Mouse (Mus musculus): ENCODE data around the gene Ldlrad2.

Gene Ldlrad2

DNA sequence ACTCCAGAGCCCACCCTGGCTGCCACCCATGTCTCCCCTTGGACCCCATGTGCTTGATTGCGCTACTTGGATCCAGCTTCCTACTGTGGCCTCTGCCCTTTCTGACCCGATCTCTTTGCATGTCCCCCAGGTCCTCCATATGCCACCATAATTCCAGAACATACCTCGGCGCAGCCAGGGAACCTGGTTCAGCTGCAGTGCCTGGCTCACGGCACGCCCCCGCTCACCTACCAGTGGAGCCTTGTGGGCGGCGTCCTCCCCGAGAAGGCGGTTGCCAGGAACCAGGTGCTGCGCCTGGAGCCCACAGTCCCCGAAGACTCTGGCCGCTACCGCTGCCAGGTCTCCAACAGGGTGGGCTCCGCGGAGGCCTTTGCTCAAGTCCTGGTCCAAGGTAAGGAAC is 20.9 kb downstream of the Ldlrad2 start:
- no peak for DNase-seq (ENCODE audit: low spot score in 2 of 2)

DNA sequence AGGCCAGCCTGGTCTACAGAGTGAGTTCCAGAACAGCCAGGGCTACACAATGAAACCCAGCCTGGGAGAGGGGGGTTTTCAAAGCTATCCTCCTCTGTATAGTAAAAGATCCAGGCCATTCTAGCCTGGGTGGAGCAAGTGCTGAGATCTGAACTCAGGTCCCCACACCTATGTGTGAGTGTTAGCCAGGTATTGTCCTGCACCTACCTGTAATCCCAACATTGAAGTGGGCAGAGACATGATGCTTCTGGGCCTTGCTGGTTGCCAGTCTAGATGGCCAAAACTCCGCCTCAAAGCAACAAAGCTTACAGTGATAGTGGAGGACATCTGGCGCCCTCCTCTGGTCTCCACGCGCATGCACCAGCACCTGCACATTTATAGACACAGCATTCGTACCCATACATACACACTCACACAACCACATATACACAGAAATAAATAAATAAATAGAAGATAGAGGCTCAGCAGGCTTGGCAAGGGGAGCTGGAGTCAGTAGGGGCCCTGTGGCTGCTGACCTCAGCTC is 28.3 kb downstream of the Ldlrad2 start:
- no peak for DNase-seq (ENCODE audit: low spot score in 2 of 2)

DNA sequence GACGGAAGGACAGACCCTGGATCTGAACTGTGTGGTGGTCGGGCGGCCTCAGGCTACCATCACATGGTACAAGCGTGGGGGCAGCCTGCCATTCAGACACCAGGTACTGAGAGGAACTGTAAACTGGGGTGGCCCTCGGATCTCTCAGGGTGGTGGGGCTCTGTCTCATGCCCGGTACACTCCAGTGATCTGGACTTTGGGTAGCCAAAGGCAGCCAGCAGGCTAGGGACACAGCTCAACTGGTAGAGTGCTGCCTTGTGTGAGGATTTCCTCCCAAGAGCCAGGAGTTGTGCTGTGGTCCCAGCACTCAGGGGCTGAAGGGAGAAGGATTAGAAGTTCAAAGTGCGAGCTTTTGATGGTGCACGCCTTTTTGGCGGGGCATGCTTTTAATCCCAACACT is 28.8 kb downstream of the Ldlrad2 start:
- DNase-seq (ENCODE audit: low spot score in 2 of 2): no peak

GRCm38 (mm10) chr4:137542968-137543367 is 31.4 kb downstream of the Ldlrad2 start:
- no peak for DNase-seq (ENCODE audit: low spot score in 2 of 2)

GRCm38 (mm10) chr4:137540356-137540755 is 34.0 kb downstream of the Ldlrad2 start:
- DNase-seq (ENCODE audit: low spot score in 2 of 2): peak in 1 of 2 experiments; percentile 40

GRCm38 (mm10) chr4:137527872-137528271 is 46.5 kb downstream of the Ldlrad2 start:
- peak; percentile 33 to 73 for DNase-seq (ENCODE audit: low spot score in 2 of 2)

GRCm38 (mm10) chr4:137527368-137527767 is 47.0 kb downstream of the Ldlrad2 start:
- peak; percentile 46 to 63 for DNase-seq (ENCODE audit: low spot score in 2 of 2)

DNA sequence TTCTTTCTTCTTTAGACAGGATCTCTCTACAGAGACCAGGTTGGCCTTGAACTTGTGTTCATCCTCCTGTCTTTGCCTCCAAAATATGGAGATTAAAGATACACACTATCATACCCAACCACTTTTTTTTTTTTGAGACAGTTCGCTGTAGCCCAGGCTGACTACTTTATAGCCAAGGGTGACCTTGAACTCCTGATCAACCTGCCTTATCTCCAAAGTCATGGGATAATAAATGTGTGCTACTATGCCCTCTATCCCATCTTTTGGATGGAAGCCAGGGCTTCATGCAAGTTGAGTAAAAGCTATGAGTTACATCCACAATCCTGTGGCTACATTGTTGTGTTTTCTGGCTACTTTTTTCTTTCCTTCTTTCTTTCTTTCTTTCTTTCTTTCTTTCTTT is 48.9 kb downstream of the Ldlrad2 start:
- DNase-seq (ENCODE audit: low spot score in 2 of 2): no peak
